Mouse (Mus musculus): ENCODE data around the gene Mphosph9. TPM values are rescaled to one million over a fixed set of nuclear protein-coding genes. Genes with fewer than 3 reads are reported as not detected.

The Mphosph9 gene
- polyA plus RNA-seq, 1 experiment from 2014 or later = 13.1 TPM

GRCm38 (mm10) chr5:124269661-124270060 lies 58.1 kb downstream of the Mphosph9 start:
- DNase-seq (ENCODE audit: low spot score) (no peak), ATAC-seq (replicated peaks; ENCODE audit: low FRiP score) (no peak)
- Histone ChIP-seq H3K4me1 (replicated peaks; ENCODE audit: control insufficient read depth, insufficient read depth, low read length) (peaks cover 13% of the 10 kb centered on the region), H3K27ac (ENCODE audit: low read depth, low read length) (no peak overlapping the region), H3K4me2 (no peak overlapping the region), H3K36me3 (ENCODE audit: control insufficient read depth, insufficient read depth, low read length) (peaks cover 6% of the 10 kb centered on the region), H3K9me3 (ENCODE audit: control insufficient read depth, low read length) (no peaks in the 10 kb centered on the region), H3K9ac (ENCODE audit: low read depth, low read length) (no peak overlapping the region), H3K27me3 (replicated peaks; ENCODE audit: control insufficient read depth, insufficient read depth, low read length) (no peaks in the 10 kb centered on the region), H3K4me3 (ENCODE audit: low read depth, low read length) (no peak overlapping the region)
- WGBS = 82% methylated on average over 11 of the region's 11 CpGs

- 47% methylated on average over 6 of the region's 6 CpGs for WGBS
- Histone ChIP-seq H3K4me2 (no peak overlapping the region), H3K36me3 (ENCODE audit: control insufficient read depth, insufficient read depth, low read length) (peaks cover 10% of the 10 kb centered on the region), H3K9me3 (ENCODE audit: control insufficient read depth, low read length) (no peaks in the 10 kb centered on the region), H3K9ac (ENCODE audit: low read depth, low read length) (no peak overlapping the region), H3K4me1 (replicated peaks; ENCODE audit: control insufficient read depth, insufficient read depth, low read length) (peaks cover 13% of the 10 kb centered on the region), H3K27ac (ENCODE audit: low read depth, low read length) (no peak overlapping the region), H3K4me3 (ENCODE audit: low read depth, low read length) (no peak overlapping the region), H3K27me3 (replicated peaks; ENCODE audit: control insufficient read depth, insufficient read depth, low read length) (no peaks in the 10 kb centered on the region)
- DNase-seq (ENCODE audit: low spot score) = no peak
- no peak for ATAC-seq (replicated peaks; ENCODE audit: low FRiP score)
Observed at GRCm38 (mm10) chr5:124267652-124268051, 60.1 kb downstream of the Mphosph9 start.

- Histone ChIP-seq H3K9ac (ENCODE audit: low read depth, low read length) (no peak overlapping the region), H3K36me3 (ENCODE audit: control insufficient read depth, insufficient read depth, low read length) (peaks cover 10% of the 10 kb centered on the region), H3K27me3 (replicated peaks; ENCODE audit: control insufficient read depth, insufficient read depth, low read length) (no peaks in the 10 kb centered on the region), H3K9me3 (ENCODE audit: control insufficient read depth, low read length) (no peaks in the 10 kb centered on the region), H3K4me2 (no peak overlapping the region), H3K4me1 (replicated peaks; ENCODE audit: control insufficient read depth, insufficient read depth, low read length) (peaks cover 13% of the 10 kb centered on the region), H3K4me3 (ENCODE audit: low read depth, low read length) (no peak overlapping the region), H3K27ac (ENCODE audit: low read depth, low read length) (no peak overlapping the region)
- WGBS = 33% methylated on average over 6 of the region's 6 CpGs
- DNase-seq (ENCODE audit: low spot score) (no peak), ATAC-seq (replicated peaks; ENCODE audit: low FRiP score) (peak; percentile 73)
Observed at GRCm38 (mm10) chr5:124266821-124267220, 61.0 kb downstream of the Mphosph9 start.

- Histone ChIP-seq H3K36me3 (ENCODE audit: control insufficient read depth, insufficient read depth, low read length) (peaks cover 19% of the 10 kb centered on the region), H3K4me3 (ENCODE audit: low read depth, low read length) (no peak overlapping the region), H3K9ac (ENCODE audit: low read depth, low read length) (no peak overlapping the region), H3K9me3 (ENCODE audit: control insufficient read depth, low read length) (no peaks in the 10 kb centered on the region), H3K4me2 (no peak overlapping the region), H3K27ac (ENCODE audit: low read depth, low read length) (no peak overlapping the region), H3K27me3 (replicated peaks; ENCODE audit: control insufficient read depth, insufficient read depth, low read length) (no peaks in the 10 kb centered on the region), H3K4me1 (replicated peaks; ENCODE audit: control insufficient read depth, insufficient read depth, low read length) (peaks cover 13% of the 10 kb centered on the region)
- DNase-seq (ENCODE audit: low spot score) (no peak), ATAC-seq (replicated peaks; ENCODE audit: low FRiP score) (no peak)
- WGBS = 89% methylated on average over 4 of the region's 4 CpGs
Observed at GRCm38 (mm10) chr5:124263246-124263645, 64.5 kb downstream of the Mphosph9 start.

- Histone ChIP-seq H3K27me3 (replicated peaks; ENCODE audit: control insufficient read depth, insufficient read depth, low read length) (no peaks in the 10 kb centered on the region), H3K9me3 (ENCODE audit: control insufficient read depth, low read length) (no peaks in the 10 kb centered on the region), H3K4me3 (ENCODE audit: low read depth, low read length) (no peak overlapping the region), H3K4me1 (replicated peaks; ENCODE audit: control insufficient read depth, insufficient read depth, low read length) (peaks cover 7% of the 10 kb centered on the region), H3K27ac (ENCODE audit: low read depth, low read length) (no peak overlapping the region), H3K36me3 (ENCODE audit: control insufficient read depth, insufficient read depth, low read length) (peaks cover 28% of the 10 kb centered on the region), H3K9ac (ENCODE audit: low read depth, low read length) (no peak overlapping the region), H3K4me2 (no peak overlapping the region)
- no peak for ATAC-seq (replicated peaks; ENCODE audit: low FRiP score)
- 82% methylated on average over 4 of the region's 4 CpGs for WGBS
- no peak for DNase-seq (ENCODE audit: low spot score)
Observed at GRCm38 (mm10) chr5:124262090-124262489, 65.7 kb downstream of the Mphosph9 start.

GRCm38 (mm10) chr5:124259133-124259532 lies 68.6 kb downstream of the Mphosph9 start:
- H3K27me3 ChIP-seq (replicated peaks; ENCODE audit: control insufficient read depth, insufficient read depth, low read length) = no peaks in the 10 kb centered on the region
- 62% methylated on average over 2 of the region's 2 CpGs for WGBS
- DNase-seq (ENCODE audit: low spot score) (no peak), ATAC-seq (replicated peaks; ENCODE audit: low FRiP score) (no peak)
- H3K9me3 ChIP-seq (ENCODE audit: control insufficient read depth, low read length) = no peaks in the 10 kb centered on the region
- H3K27ac ChIP-seq (ENCODE audit: low read depth, low read length) = no peak overlapping the region
- no peak overlapping the region for H3K4me2 ChIP-seq
- peaks cover 36% of the 10 kb centered on the region for H3K36me3 ChIP-seq (ENCODE audit: control insufficient read depth, insufficient read depth, low read length)
- H3K4me1 ChIP-seq (replicated peaks; ENCODE audit: control insufficient read depth, insufficient read depth, low read length) = no peaks in the 10 kb centered on the region
- H3K4me3 ChIP-seq (ENCODE audit: low read depth, low read length) = no peak overlapping the region
- no peak overlapping the region for H3K9ac ChIP-seq (ENCODE audit: low read depth, low read length)

GRCm38 (mm10) chr5:124258026-124258425 lies 69.7 kb downstream of the Mphosph9 start:
- H3K36me3 ChIP-seq (ENCODE audit: control insufficient read depth, insufficient read depth, low read length) = peaks cover 37% of the 10 kb centered on the region
- no peak overlapping the region for H3K27ac ChIP-seq (ENCODE audit: low read depth, low read length)
- ATAC-seq (replicated peaks; ENCODE audit: low FRiP score) = no peak

GRCm38 (mm10) chr5:124255141-124255540 lies 72.6 kb downstream of the Mphosph9 start:
- Histone ChIP-seq H3K36me3 (ENCODE audit: control insufficient read depth, insufficient read depth, low read length) (peaks cover 37% of the 10 kb centered on the region), H3K27ac (ENCODE audit: low read depth, low read length) (no peak overlapping the region), H3K9me3 (ENCODE audit: control insufficient read depth, low read length) (no peaks in the 10 kb centered on the region), H3K4me3 (ENCODE audit: low read depth, low read length) (no peak overlapping the region), H3K9ac (ENCODE audit: low read depth, low read length) (no peak overlapping the region), H3K27me3 (replicated peaks; ENCODE audit: control insufficient read depth, insufficient read depth, low read length) (no peaks in the 10 kb centered on the region), H3K4me2 (no peak overlapping the region), H3K4me1 (replicated peaks; ENCODE audit: control insufficient read depth, insufficient read depth, low read length) (0 out of 2 replicates have a peak, but pooled peaks cover 3% of the 10 kb centered on the region)
- no peak for DNase-seq (ENCODE audit: low spot score)
- ATAC-seq (replicated peaks; ENCODE audit: low FRiP score) = no peak
- 90% methylated on average over 7 of the region's 7 CpGs for WGBS

More at GRCm38 (mm10) chr5:124258026-124258425, 69.7 kb downstream of the Mphosph9 start:
- WGBS = 95% methylated on average over 1 of the region's 1 CpGs
- H3K4me2 ChIP-seq = no peak overlapping the region
- no peaks in the 10 kb centered on the region for H3K27me3 ChIP-seq (replicated peaks; ENCODE audit: control insufficient read depth, insufficient read depth, low read length)
- H3K9ac ChIP-seq (ENCODE audit: low read depth, low read length) = no peak overlapping the region
- no peak overlapping the region for H3K4me3 ChIP-seq (ENCODE audit: low read depth, low read length)
- H3K9me3 ChIP-seq (ENCODE audit: control insufficient read depth, low read length) = no peaks in the 10 kb centered on the region
- no peaks in the 10 kb centered on the region for H3K4me1 ChIP-seq (replicated peaks; ENCODE audit: control insufficient read depth, insufficient read depth, low read length)
- no peak for DNase-seq (ENCODE audit: low spot score)

- Histone ChIP-seq H3K4me2 (no peak overlapping the region), H3K9me3 (ENCODE audit: control insufficient read depth, low read length) (no peaks in the 10 kb centered on the region), H3K4me1 (replicated peaks; ENCODE audit: control insufficient read depth, insufficient read depth, low read length) (peaks cover 7% of the 10 kb centered on the region), H3K27me3 (replicated peaks; ENCODE audit: control insufficient read depth, insufficient read depth, low read length) (no peaks in the 10 kb centered on the region), H3K27ac (ENCODE audit: low read depth, low read length) (no peak overlapping the region), H3K36me3 (ENCODE audit: control insufficient read depth, insufficient read depth, low read length) (peaks cover 26% of the 10 kb centered on the region), H3K4me3 (ENCODE audit: low read depth, low read length) (no peak overlapping the region), H3K9ac (ENCODE audit: low read depth, low read length) (no peak overlapping the region)
- ATAC-seq (replicated peaks; ENCODE audit: low FRiP score) = no peak
- WGBS = 88% methylated on average over 8 of the region's 8 CpGs
- no peak for DNase-seq (ENCODE audit: low spot score)
Observed at GRCm38 (mm10) chr5:124253555-124253954, 74.2 kb downstream of the Mphosph9 start.
